Mouse (Mus musculus) adrenal gland, adult 8-10 months (tissue): ENCODE data around the gene Socs3. TPM values are rescaled to one million over a fixed set of nuclear protein-coding genes. Genes with fewer than 3 reads are reported as not detected.

Experiments
- DNase-seq: peaks from one replicate; pipeline ENCODE4 v3.0.0; 2022
- microRNA-seq, 2 experiments: library from miRNA; unstranded; fragments of <30 nt; microRNA quantifications; one replicate each; pipeline ENCODE4 v1.2.0; 2022
- total RNA-seq, 4 experiments: library from RNA; stranded (reverse); gene quantifications; 2 replicates each; pipeline ENCODE4 v1.2.4; 2022

Gene Socs3
- total RNA-seq, 4 experiments from 2014 or later, result 4.4 to 14.6 (median 5.4) TPM

DNA sequence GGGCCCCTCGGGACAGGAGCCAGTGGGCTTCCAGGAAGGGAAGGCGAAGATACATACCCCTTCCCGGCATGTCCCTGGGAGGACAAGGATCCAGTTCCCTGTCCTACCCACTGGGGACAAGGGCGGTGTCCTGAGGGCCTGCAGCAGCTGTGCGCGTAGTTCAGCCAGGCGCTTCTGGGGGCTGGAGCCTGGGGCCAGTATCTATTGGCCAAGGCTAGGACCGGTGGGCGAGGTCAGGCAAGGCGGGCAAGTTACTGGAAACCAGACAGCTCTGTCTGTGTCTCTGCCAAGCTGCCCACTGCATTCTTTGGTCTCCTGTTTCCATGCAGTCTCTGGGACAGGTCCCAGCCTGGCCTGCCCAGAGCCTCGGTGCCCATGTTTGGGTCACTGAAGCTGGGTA is 46.6 kb downstream of the Socs3 start:
- DNase-seq, result no peak

DNA sequence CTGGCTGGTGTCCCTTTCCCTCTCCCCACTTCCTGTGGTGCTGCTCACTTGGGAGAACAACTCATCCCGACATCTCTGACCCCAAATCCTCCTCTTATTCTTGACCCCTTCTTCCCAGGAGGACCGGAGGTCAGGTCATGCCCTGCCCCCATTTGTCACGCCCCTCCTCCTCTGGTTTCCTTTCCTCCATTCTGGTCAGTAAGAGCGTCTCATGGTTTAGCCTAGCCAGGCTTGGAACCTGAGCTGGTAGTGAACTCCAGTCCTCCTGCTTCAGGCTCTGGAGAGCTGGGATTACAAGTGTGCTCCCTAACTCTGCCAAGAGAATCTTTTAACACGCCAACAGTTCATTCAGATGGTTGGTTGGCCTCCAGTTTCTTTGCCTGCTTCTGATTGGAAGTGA is 50.6 kb downstream of the Socs3 start:
- DNase-seq, result no peak

DNA sequence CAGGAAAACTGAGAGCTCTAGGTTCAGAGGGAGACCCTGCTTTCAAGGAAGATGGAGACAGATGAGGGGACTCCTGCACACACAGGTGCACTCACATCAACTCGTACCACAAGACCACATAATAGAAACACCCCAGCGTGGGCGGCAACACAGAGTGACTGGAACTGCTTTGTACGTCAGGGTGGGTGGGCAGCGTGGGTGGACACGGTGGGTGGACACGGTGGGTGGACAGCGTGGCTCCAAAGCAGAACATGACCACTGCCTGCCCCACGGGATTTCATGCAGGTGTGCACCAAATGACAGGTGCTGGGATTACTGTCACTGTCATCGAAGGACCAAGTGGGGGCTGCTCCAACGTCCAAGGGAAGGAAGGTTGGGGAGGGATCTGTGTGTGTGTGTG is 51.3 kb downstream of the Socs3 start:
- DNase-seq, result no peak

Small RNA genes within 50 kb of the gene (microRNA-seq; reads per million reads assigned to microRNA genes)
- gene Mir6933, result 0.53 to 4.5 reads per million in 2 experiments

Other genes with a start within 250 kb of the Socs3 start
- 1 to 10 TPM; 1.5 to 3.3 (median 3.0) TPM for gene Tmc8, start 188.0 kb downstream of the Socs3 start, total RNA-seq
- gene Tmc6, start 187.8 kb downstream of the Socs3 start, total RNA-seq, result 10 to 100 TPM; 28.2 to 50.0 (median 40.7) TPM
- not detected for gene 6030468B19Rik, start 172.4 kb downstream of the Socs3 start, total RNA-seq
- gene Gm20708, start 160.4 kb downstream of the Socs3 start, total RNA-seq, result 1 to 10 TPM in 2 of 4 experiments, under 1 TPM in 2; 0.59 to 3.4 (median 1.3) TPM
- 100 to 1,000 TPM in 2 of 4 experiments, 10 to 100 TPM in 2; 86.0 to 110 (median 103) TPM for gene Syngr2, start 160.4 kb downstream of the Socs3 start, total RNA-seq
- 10 to 100 TPM in 2 of 4 experiments, 1 to 10 TPM in 2; 5.1 to 17.0 (median 10.2) TPM for gene Afmid, start 144.1 kb downstream of the Socs3 start, total RNA-seq
- gene Tk1, start 144.0 kb downstream of the Socs3 start, total RNA-seq, result 1 to 10 TPM; 2.4 to 5.0 (median 4.3) TPM
- 1 to 10 TPM; 1.2 to 2.5 (median 1.7) TPM for gene Birc5, start 120.8 kb downstream of the Socs3 start, total RNA-seq
- gene Tmem235, start 109.3 kb downstream of the Socs3 start, total RNA-seq, result not detected
- gene Tha1, start 96.6 kb downstream of the Socs3 start, total RNA-seq, result 10 to 100 TPM; 16.4 to 16.7 (median 16.5) TPM
- gene Pgs1, start 16.2 kb upstream of the Socs3 start, total RNA-seq, result 10 to 100 TPM; 52.7 to 76.9 (median 68.2) TPM
- under 1 TPM in 3 of 4 experiments, not detected in 1; 0.03 to 0.12 (median 0.03) TPM for gene Dnah17, start 160.6 kb upstream of the Socs3 start, total RNA-seq